Comparison of ENCODE assay signal across 8 mouse cellular contexts in genomic region chr3:60501561-60502151, GRCm38 (mm10). TPM values are rescaled to one million over a fixed set of nuclear protein-coding genes. Genes with fewer than 3 reads are reported as not detected.
A peak's percentile ranks its signal among the peaks of the same experiment; 100 is the strongest.
DNase-seq lines count a peak whose midpoint lies in the region; ATAC-seq and TF ChIP-seq lines count a peak whose summit lies in the region.

No protein-coding gene starts in this region.

- H3K9me3 ChIP-seq in neural tube, embryonic 11.5 days (ENCODE audit: control insufficient read depth, low read length), result no peaks in the 10 kb centered on the region
- H3K9me3 ChIP-seq in forebrain, embryonic 13.5 days (replicated peaks), result no peaks in the 10 kb centered on the region

- H3K27ac ChIP-seq in neural tube, embryonic 11.5 days (ENCODE audit: low read depth, low read length), result peak overlapping the region; percentile 95
- peak overlapping the region; percentile 82 for H3K27ac ChIP-seq in forebrain, embryonic 13.5 days
- peak overlapping the region; percentile 93 for H3K27ac ChIP-seq in spleen, adult 2 months (ENCODE audit: insufficient read depth, low read length)

- 2% methylated on average over 29 of the region's 29 CpGs for WGBS in neural tube, embryonic 11.5 days
- WGBS in forebrain, embryonic 13.5 days, result 1% methylated on average over 29 of the region's 29 CpGs
- WGBS in spleen, adult 2 months, result 2% methylated on average over 29 of the region's 29 CpGs

- peak overlapping the region; percentile 78 for H3K4me3 ChIP-seq in neural tube, embryonic 11.5 days (ENCODE audit: low read depth, low read length)
- H3K4me3 ChIP-seq in forebrain, embryonic 13.5 days, result peak overlapping the region; percentile 85
- peak overlapping the region; percentile 96 for H3K4me3 ChIP-seq in spleen, adult 2 months (ENCODE audit: extremely low read depth, insufficient read depth, insufficient read length)

- no peak for TF ChIP-seq CTCF in spleen, adult 2 months (IDR thresholded peaks at IDR 0.05; ENCODE audit: extremely low read depth, insufficient read depth, insufficient read length, insufficient replicate concordance)

- H3K36me3 ChIP-seq in neural tube, embryonic 11.5 days (ENCODE audit: control insufficient read depth, insufficient read depth, low read length), result no peaks in the 10 kb centered on the region
- no peaks in the 10 kb centered on the region for H3K36me3 ChIP-seq in forebrain, embryonic 13.5 days (ENCODE audit: poor library complexity, severe bottlenecking)
- peaks cover 1% of the 10 kb centered on the region; the same call in 1 of the 2 replicates for H3K36me3 ChIP-seq in spleen, adult 2 months (ENCODE audit: control insufficient read depth, insufficient read depth, low read length)

- no peak for TF ChIP-seq POLR2A in spleen, adult 2 months (IDR thresholded peaks at IDR 0.05; ENCODE audit: low read depth, low read length)

- peak overlapping the region; percentile 74 for H3K4me2 ChIP-seq in neural tube, embryonic 11.5 days (ENCODE audit: low read depth)
- peak overlapping the region; percentile 81 for H3K4me2 ChIP-seq in forebrain, embryonic 13.5 days

- 0 out of 2 replicates have a peak, but pooled peaks cover 7% of the 10 kb centered on the region for H3K4me1 ChIP-seq in neural tube, embryonic 11.5 days (ENCODE audit: control insufficient read depth, insufficient read depth, low read length)
- H3K4me1 ChIP-seq in forebrain, embryonic 13.5 days, result peaks cover 45% of the 10 kb centered on the region
- peaks cover 23% of the 10 kb centered on the region for H3K4me1 ChIP-seq in spleen, adult 2 months (ENCODE audit: control insufficient read depth, insufficient read depth, insufficient read length)

- peak; percentile 85 for ATAC-seq in neural tube, embryonic 11.5 days (ENCODE audit: insufficient read depth, low FRiP score, low TSS enrichment)
- peak; percentile 77 for ATAC-seq in forebrain, embryonic 13.5 days
- peak; percentile 31 for ATAC-seq in megakaryocyte, adult 5-6 weeks (ENCODE audit: poor library complexity, severe bottlenecking)

- no peaks in the 10 kb centered on the region for H3K27me3 ChIP-seq in neural tube, embryonic 11.5 days (ENCODE audit: control insufficient read depth, insufficient read depth, low read length)
- H3K27me3 ChIP-seq in forebrain, embryonic 13.5 days, result no peaks in the 10 kb centered on the region
- H3K27me3 ChIP-seq in spleen, adult 2 months (ENCODE audit: control insufficient read depth, insufficient read depth, low read length), result no peaks in the 10 kb centered on the region

- peak; percentile 58 for DNase-seq in neural tube, embryonic 11.5 days (ENCODE audit: low spot score)
- DNase-seq in neural tube, embryonic 10.5 days (ENCODE audit: extremely low spot score, low spot score), result no peak
- peak; percentile 86 for DNase-seq in brain, adult 2 months (ENCODE audit: low read depth, low spot score)
- DNase-seq in heart, postnatal 4 days, result peak; percentile 70
- DNase-seq in layer of hippocampus, postnatal 25 days (ENCODE audit: extremely low spot score in 1 of 2, low spot score in 1 of 2), result peak; percentile 27 to 36
- DNase-seq in spleen, adult 2 months (ENCODE audit: low read depth in 1 of 2, low spot score in 2 of 2), result peak; percentile 29 to 63

- peak overlapping the region; percentile 96 for H3K9ac ChIP-seq in neural tube, embryonic 11.5 days (ENCODE audit: low read length)
- peak overlapping the region; percentile 93 for H3K9ac ChIP-seq in forebrain, embryonic 13.5 days

RNA-seq across cellular contexts. Expression of gene Mbnl1, which starts 29.0 kb away (rescaled TPM):
- polyA plus RNA-seq in neural tube, embryonic 11.5 days (2014; fragmentation: Nextera tagmentation; extraction: Ambion mirVana), result 56.1 and 57.7 TPM in 2 replicates
- polyA plus RNA-seq in forebrain, embryonic 13.5 days (2015; fragmentation: Nextera tagmentation; extraction: Ambion mirVana), result 38.8 and 39.9 TPM in 2 replicates
- total RNA-seq in heart, postnatal 4 days (2021), result 100 to 1,000 TPM; 155 to 163 TPM
- 100 to 1,000 TPM; 113 to 125 TPM for total RNA-seq in layer of hippocampus, postnatal 25 days (2021)
- 716 and 772 TPM in 2 replicates for total RNA-seq in megakaryocyte, adult 5-6 weeks (2015)
- total RNA-seq in megakaryocyte, adult 5-6 weeks (2017), result 1,073 and 1,122 TPM in 2 replicates
- polyA plus RNA-seq in spleen, adult 2 months (2012; rRNA removed), result 159 and 196 TPM in 2 replicates

Comparison
In these comparisons a context has a peak if more than half of its experiments do, and no peak if none do; other contexts are left out.
1. ATAC-seq: peak in every context shown above with its lines; median percentile 85 in neural tube, embryonic 11.5 days; 77 in forebrain, embryonic 13.5 days; 31 in megakaryocyte, adult 5-6 weeks.
2. RNA of gene Mbnl1, which starts 29.0 kb away (total RNA-seq): 716 to 1,122 TPM in megakaryocyte, adult 5-6 weeks; 155 to 163 TPM in heart, postnatal 4 days and 113 to 125 TPM in layer of hippocampus, postnatal 25 days; every median in the first group is over 4 times any median in the second.
3. Peak in every context shown above with its lines, with median percentiles within 50 percentile points of each other: H3K27ac ChIP-seq and H3K4me3 ChIP-seq.